10 mouse cellular contexts compared by ENCODE assay signal in the genomic region with DNA sequence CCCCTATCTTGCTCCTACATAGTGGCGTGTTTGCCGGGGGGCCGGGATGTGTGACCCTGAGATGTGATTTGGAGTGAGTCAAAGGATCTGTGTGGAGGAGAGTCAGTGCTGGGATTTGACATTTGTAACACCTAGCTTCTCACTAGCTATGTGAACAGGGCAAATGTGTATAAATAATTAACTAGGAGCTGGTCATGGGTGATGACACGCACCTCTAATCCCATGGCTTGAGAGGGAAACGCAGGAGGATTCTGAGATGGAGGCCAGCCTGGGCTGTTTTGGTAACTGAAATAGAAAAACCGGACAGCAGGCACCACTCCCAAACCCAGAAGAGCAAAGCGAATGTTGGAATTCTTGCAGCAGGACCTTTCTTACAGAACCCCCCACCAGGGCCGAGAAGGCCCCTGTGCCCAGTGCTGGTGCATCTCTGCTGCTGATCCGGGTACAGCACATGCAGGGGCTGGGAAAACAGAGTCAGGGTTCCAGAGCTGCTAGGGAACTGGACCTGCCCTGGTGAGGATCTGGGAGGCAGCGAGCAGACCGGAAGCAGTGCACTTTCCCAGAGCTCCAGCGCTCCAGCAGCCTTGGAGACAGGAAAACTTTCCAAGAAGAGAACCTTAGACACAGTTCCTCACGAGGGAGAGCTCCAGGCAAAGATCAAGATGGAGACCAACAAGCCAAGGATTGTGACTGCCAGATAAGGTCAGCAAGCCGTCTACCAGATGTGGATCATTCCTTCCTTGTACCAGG. TPM values are rescaled to one million over a fixed set of nuclear protein-coding genes. Genes with fewer than 3 reads are reported as not detected.
DNase-seq lines count a peak whose midpoint lies in the region; ATAC-seq and TF ChIP-seq lines count a peak whose summit lies in the region.
"Had no signal": no experiment of that assay in that cellular context is flagged by ENCODE, and none has a peak within 500 bp of the region (broad histone marks: within the 10 kb centered on the region; RNA-seq: fewer than 3 reads in every experiment).

No protein-coding gene starts in this region.

- ATAC-seq in lung, embryonic 15.5 days (ENCODE audit: borderline replicate concordance, extremely low read depth, low FRiP score, low TSS enrichment) = no peak
- ATAC-seq in heart, embryonic 14.5 days (ENCODE audit: insufficient number of reproducible peaks, insufficient read depth, low FRiP score, low read depth) = no peak
- no peak for ATAC-seq in stomach, embryonic 14.5 days (ENCODE audit: insufficient number of reproducible peaks, insufficient read depth, low FRiP score, low read depth)
- ATAC-seq in hindbrain, postnatal 0 days = no peak
- ATAC-seq in forebrain, embryonic 11.5 days (replicated peaks; ENCODE audit: low FRiP score) = no peak

- H3K27me3 ChIP-seq in lung, embryonic 15.5 days = no peaks in the 10 kb centered on the region
- H3K27me3 ChIP-seq in heart, embryonic 14.5 days (ENCODE audit: control insufficient read depth, insufficient read depth, low read length) = no peaks in the 10 kb centered on the region
- H3K27me3 ChIP-seq in stomach, embryonic 14.5 days (ENCODE audit: control insufficient read depth, insufficient read depth, low read length) = no peaks in the 10 kb centered on the region
- no peaks in the 10 kb centered on the region for H3K27me3 ChIP-seq in hindbrain, postnatal 0 days (ENCODE audit: insufficient read depth, low read length)
- no peaks in the 10 kb centered on the region for H3K27me3 ChIP-seq in forebrain, embryonic 11.5 days (ENCODE audit: control insufficient read depth, insufficient read depth, low read length)

- no peak for DNase-seq in lung, postnatal 36 days
- peak; percentile 68 to 84 for DNase-seq in kidney, adult 8-10 months
- no peak for DNase-seq in hindbrain, postnatal 0 days (ENCODE audit: low spot score)
- no peak for DNase-seq in spleen, postnatal 14 days (ENCODE audit: low spot score in 2 of 2)
- no peak for DNase-seq in forebrain, embryonic 11.5 days (ENCODE audit: low spot score)
- DNase-seq: cerebellum, adult 8-10 months had no signal

- no peaks in the 10 kb centered on the region for H3K9me3 ChIP-seq in lung, embryonic 15.5 days
- 0 out of 2 replicates have a peak, but pooled peaks cover 4% of the 10 kb centered on the region for H3K9me3 ChIP-seq in heart, embryonic 14.5 days (ENCODE audit: control insufficient read depth, low read length)
- H3K9me3 ChIP-seq in stomach, embryonic 14.5 days (ENCODE audit: control insufficient read depth, low read depth, low read length) = no peaks in the 10 kb centered on the region
- no peaks in the 10 kb centered on the region for H3K9me3 ChIP-seq in hindbrain, postnatal 0 days (ENCODE audit: low read length)
- no peaks in the 10 kb centered on the region for H3K9me3 ChIP-seq in forebrain, embryonic 11.5 days (ENCODE audit: control insufficient read depth, low read length)

- 60% methylated on average over 14 of the region's 14 CpGs for WGBS in lung, embryonic 15.5 days
- WGBS in heart, embryonic 14.5 days = 59% methylated on average over 14 of the region's 14 CpGs
- WGBS in stomach, embryonic 14.5 days = 70% methylated on average over 14 of the region's 14 CpGs
- WGBS in hindbrain, postnatal 0 days = 73% methylated on average over 14 of the region's 14 CpGs
- 78% methylated on average over 14 of the region's 14 CpGs for WGBS in forebrain, embryonic 11.5 days

- H3K27ac ChIP-seq in lung, embryonic 15.5 days = peak overlapping the region; percentile 14; the same call in 1 of the 2 replicates
- peak overlapping the region; percentile 30 to 98 for H3K27ac ChIP-seq in heart, embryonic 14.5 days (replicated peaks in 1 of 2; ENCODE audit: control insufficient read depth in 1 of 2, insufficient read depth in 1 of 2, low read depth in 2 of 2, low read length in 2 of 2)
- peak overlapping the region; percentile 58; the same call in 1 of the 2 replicates for H3K27ac ChIP-seq in stomach, embryonic 14.5 days (ENCODE audit: low read length)
- H3K27ac ChIP-seq in hindbrain, postnatal 0 days = no peak overlapping the region
- H3K27ac ChIP-seq in forebrain, embryonic 11.5 days (ENCODE audit: low read depth, low read length) = no peak overlapping the region
- H3K27ac ChIP-seq: hindbrain, embryonic 14.5 days had no signal

- H3K4me1 ChIP-seq in lung, embryonic 15.5 days = peaks cover 47% of the 10 kb centered on the region
- H3K4me1 ChIP-seq in heart, embryonic 14.5 days (ENCODE audit: control insufficient read depth in 2 of 2, insufficient read depth in 2 of 2, low read length in 2 of 2) = peaks cover 47 to 50% of the 10 kb centered on the region in 2 experiments
- peaks cover 47% of the 10 kb centered on the region for H3K4me1 ChIP-seq in stomach, embryonic 14.5 days (ENCODE audit: control insufficient read depth, insufficient read depth, low read length)
- H3K4me1 ChIP-seq in hindbrain, postnatal 0 days (ENCODE audit: insufficient read depth, low read length) = no peaks in the 10 kb centered on the region
- H3K4me1 ChIP-seq in forebrain, embryonic 11.5 days (replicated peaks; ENCODE audit: control insufficient read depth, insufficient read depth, low read length) = peaks cover 13% of the 10 kb centered on the region

- no peaks in the 10 kb centered on the region for H3K36me3 ChIP-seq in lung, embryonic 15.5 days
- H3K36me3 ChIP-seq in heart, embryonic 14.5 days (ENCODE audit: control insufficient read depth, insufficient read depth, low read length) = no peaks in the 10 kb centered on the region
- no peaks in the 10 kb centered on the region for H3K36me3 ChIP-seq in stomach, embryonic 14.5 days (ENCODE audit: control insufficient read depth, insufficient read depth, low read length)
- no peaks in the 10 kb centered on the region for H3K36me3 ChIP-seq in hindbrain, postnatal 0 days (ENCODE audit: insufficient read depth, low read length)
- no peaks in the 10 kb centered on the region for H3K36me3 ChIP-seq in forebrain, embryonic 11.5 days (ENCODE audit: control insufficient read depth, insufficient read depth, low read length)

- no peak overlapping the region for H3K4me3 ChIP-seq in lung, embryonic 15.5 days
- H3K4me3 ChIP-seq in heart, embryonic 14.5 days (ENCODE audit: control insufficient read depth in 1 of 2, insufficient read depth in 1 of 2, low read depth in 1 of 2, low read length in 2 of 2) = no peak overlapping the region
- no peak overlapping the region for H3K4me3 ChIP-seq in stomach, embryonic 14.5 days (ENCODE audit: low read depth, low read length)
- no peak overlapping the region for H3K4me3 ChIP-seq in hindbrain, postnatal 0 days (ENCODE audit: low read length)
- H3K4me3 ChIP-seq in forebrain, embryonic 11.5 days (ENCODE audit: low read depth, low read length) = no peak overlapping the region

- H3K4me2 ChIP-seq in lung, embryonic 15.5 days = no peak overlapping the region
- no peak overlapping the region for H3K4me2 ChIP-seq in heart, embryonic 14.5 days (ENCODE audit: low read length)
- no peak overlapping the region for H3K4me2 ChIP-seq in stomach, embryonic 14.5 days (replicated peaks; ENCODE audit: low read depth, low read length)
- no peak overlapping the region for H3K4me2 ChIP-seq in hindbrain, postnatal 0 days (ENCODE audit: low read depth, low read length)
- no peak overlapping the region for H3K4me2 ChIP-seq in forebrain, embryonic 11.5 days (ENCODE audit: low read depth, low read length, severe bottlenecking)
- H3K4me2 ChIP-seq: hindbrain, embryonic 14.5 days had no signal

- no peak for TF ChIP-seq CTCF in hindbrain, postnatal 0 days (IDR thresholded peaks at IDR 0.05; ENCODE audit: low read depth)

- H3K9ac ChIP-seq in lung, embryonic 15.5 days = no peak overlapping the region
- no peak overlapping the region for H3K9ac ChIP-seq in heart, embryonic 14.5 days (ENCODE audit: low read length)
- no peak overlapping the region for H3K9ac ChIP-seq in stomach, embryonic 14.5 days (replicated peaks; ENCODE audit: low read depth, low read length)
- no peak overlapping the region for H3K9ac ChIP-seq in hindbrain, postnatal 0 days (replicated peaks; ENCODE audit: low read length)
- no peak overlapping the region for H3K9ac ChIP-seq in forebrain, embryonic 11.5 days (ENCODE audit: low read length)
- H3K9ac ChIP-seq: hindbrain, embryonic 14.5 days had no signal

RNA-seq across cellular contexts. Expression of gene Wbp2, which starts 12.1 kb away (rescaled TPM):
- 58.0 and 67.9 TPM in 2 replicates for polyA plus RNA-seq in lung, embryonic 15.5 days (2015; fragmentation: Nextera tagmentation; extraction: Ambion mirVana)
- 139 and 141 TPM in 2 replicates for polyA plus RNA-seq in heart, embryonic 14.5 days (2014; fragmentation: Nextera tagmentation; extraction: Ambion mirVana)
- 74.0 and 82.4 TPM in 2 replicates for polyA plus RNA-seq in stomach, embryonic 14.5 days (2014; fragmentation: Nextera tagmentation; extraction: Ambion mirVana)
- total RNA-seq in hindbrain, postnatal 0 days (2014; rRNA removed) = 146 and 171 TPM in 2 replicates
- 206 and 234 TPM in 2 replicates for polyA plus RNA-seq in hindbrain, postnatal 0 days (2015; fragmentation: Nextera tagmentation; extraction: Ambion mirVana)
- 100.0 and 111 TPM in 2 replicates for polyA plus RNA-seq in forebrain, embryonic 11.5 days (2014; fragmentation: Nextera tagmentation; extraction: Ambion mirVana)

RNA-seq across cellular contexts. Expression of gene Unc13d, which starts 21.1 kb away (rescaled TPM):
- 4.1 and 6.4 TPM in 2 replicates for polyA plus RNA-seq in lung, embryonic 15.5 days (2015; fragmentation: Nextera tagmentation; extraction: Ambion mirVana)
- 0.66 and 0.69 TPM in 2 replicates for polyA plus RNA-seq in heart, embryonic 14.5 days (2014; fragmentation: Nextera tagmentation; extraction: Ambion mirVana)
- polyA plus RNA-seq in stomach, embryonic 14.5 days (2014; fragmentation: Nextera tagmentation; extraction: Ambion mirVana) = 3.7 and 4.7 TPM in 2 replicates
- 0.65 and 1.3 TPM in 2 replicates for total RNA-seq in hindbrain, postnatal 0 days (2014; rRNA removed)
- 0.65 and 0.96 TPM in 2 replicates for polyA plus RNA-seq in hindbrain, postnatal 0 days (2015; fragmentation: Nextera tagmentation; extraction: Ambion mirVana)
- 1.6 and 2.2 TPM in 2 replicates for polyA plus RNA-seq in forebrain, embryonic 11.5 days (2014; fragmentation: Nextera tagmentation; extraction: Ambion mirVana)

RNA-seq across cellular contexts. Expression of gene Trim47, which starts 28.1 kb away (rescaled TPM):
- polyA plus RNA-seq in lung, embryonic 15.5 days (2015; fragmentation: Nextera tagmentation; extraction: Ambion mirVana) = 24.9 and 25.9 TPM in 2 replicates
- 63.3 and 66.1 TPM in 2 replicates for polyA plus RNA-seq in heart, embryonic 14.5 days (2014; fragmentation: Nextera tagmentation; extraction: Ambion mirVana)
- polyA plus RNA-seq in stomach, embryonic 14.5 days (2014; fragmentation: Nextera tagmentation; extraction: Ambion mirVana) = 12.2 and 17.3 TPM in 2 replicates
- total RNA-seq in hindbrain, postnatal 0 days (2014; rRNA removed) = 14.2 and 17.0 TPM in 2 replicates
- 9.5 and 10.1 TPM in 2 replicates for polyA plus RNA-seq in hindbrain, postnatal 0 days (2015; fragmentation: Nextera tagmentation; extraction: Ambion mirVana)
- 3.4 and 3.8 TPM in 2 replicates for polyA plus RNA-seq in forebrain, embryonic 11.5 days (2014; fragmentation: Nextera tagmentation; extraction: Ambion mirVana)

RNA-seq across cellular contexts. Expression of gene Trim65, which starts 32.0 kb away (rescaled TPM):
- 3.7 and 4.3 TPM in 2 replicates for polyA plus RNA-seq in lung, embryonic 15.5 days (2015; fragmentation: Nextera tagmentation; extraction: Ambion mirVana)
- 3.8 and 4.8 TPM in 2 replicates for polyA plus RNA-seq in heart, embryonic 14.5 days (2014; fragmentation: Nextera tagmentation; extraction: Ambion mirVana)
- polyA plus RNA-seq in stomach, embryonic 14.5 days (2014; fragmentation: Nextera tagmentation; extraction: Ambion mirVana) = 5.0 and 6.4 TPM in 2 replicates
- 8.2 and 9.6 TPM in 2 replicates for total RNA-seq in hindbrain, postnatal 0 days (2014; rRNA removed)
- 2.4 TPM in 2 replicates for polyA plus RNA-seq in hindbrain, postnatal 0 days (2015; fragmentation: Nextera tagmentation; extraction: Ambion mirVana)
- polyA plus RNA-seq in forebrain, embryonic 11.5 days (2014; fragmentation: Nextera tagmentation; extraction: Ambion mirVana) = 1.8 and 1.9 TPM in 2 replicates

RNA-seq across cellular contexts. Expression of gene Mrpl38, which starts 39.8 kb away (rescaled TPM):
- polyA plus RNA-seq in lung, embryonic 15.5 days (2015; fragmentation: Nextera tagmentation; extraction: Ambion mirVana) = 89.5 and 94.7 TPM in 2 replicates
- polyA plus RNA-seq in heart, embryonic 14.5 days (2014; fragmentation: Nextera tagmentation; extraction: Ambion mirVana) = 92.3 and 96.6 TPM in 2 replicates
- polyA plus RNA-seq in stomach, embryonic 14.5 days (2014; fragmentation: Nextera tagmentation; extraction: Ambion mirVana) = 93.9 and 94.2 TPM in 2 replicates
- 83.9 and 94.0 TPM in 2 replicates for total RNA-seq in hindbrain, postnatal 0 days (2014; rRNA removed)
- polyA plus RNA-seq in hindbrain, postnatal 0 days (2015; fragmentation: Nextera tagmentation; extraction: Ambion mirVana) = 71.9 and 73.3 TPM in 2 replicates
- 98.0 and 109 TPM in 2 replicates for polyA plus RNA-seq in forebrain, embryonic 11.5 days (2014; fragmentation: Nextera tagmentation; extraction: Ambion mirVana)

Comparison
In these comparisons a context has a peak if more than half of its experiments do, and no peak if none do; other contexts are left out.
1. H3K27ac ChIP-seq: peak in lung, embryonic 15.5 days (single experiment), heart, embryonic 14.5 days (2 of 2) and stomach, embryonic 14.5 days (single experiment); none in hindbrain, postnatal 0 days (single experiment) and forebrain, embryonic 11.5 days (single experiment).
2. DNase-seq: peak in kidney, adult 8-10 months (2 of 2); none in lung, postnatal 36 days (single experiment), hindbrain, postnatal 0 days (single experiment), spleen, postnatal 14 days (0 of 2) and forebrain, embryonic 11.5 days (single experiment).